Mouse (Mus musculus) MEL (cell line): ENCODE results near the gene Tnxb. TPM values are rescaled to one million over a fixed set of nuclear protein-coding genes. Genes with fewer than 3 reads are reported as not detected.

ENCODE experiments used
- DNase-seq: peaks from one replicate; pipeline ENCODE4 v3.0.0; 2011; ENCODE audit warnings: low read depth, low spot score
- H3K27ac ChIP-seq: 2 replicates; pipeline ENCODE4 v1.5.1; 2012; ENCODE audit warnings: low read depth, mild to moderate bottlenecking, control low read depth, low read length, moderate library complexity; ENCODE audit not compliant: control insufficient read depth
- H3K27me3 ChIP-seq, 2 experiments: fragments of 150-350 bp in 1 of 2; sonication (generic) in 1 of 2; 2 replicates each; pipeline ENCODE4 v1.6.1; 2012; ENCODE audit warnings: low read length in 2 of 2, mild to moderate bottlenecking in 2 of 2, improper control_type of control experiment in 1 of 2, moderate library complexity in 1 of 2; ENCODE audit not compliant: insufficient read depth in 2 of 2, control insufficient read depth in 1 of 2
- H3K36me3 ChIP-seq, 2 experiments: 2 replicates each; pipeline ENCODE4 v1.6.1; 2012 to 2014; ENCODE audit warnings: low read length in 2 of 2, improper control_type of control experiment in 1 of 2, inconsistent platforms in 1 of 2, mild to moderate bottlenecking in 1 of 2; ENCODE audit not compliant: insufficient read depth in 2 of 2, control insufficient read depth in 1 of 2
- H3K4me1 ChIP-seq, 2 experiments: fragments of 150-350 bp in 1 of 2; sonication (generic) in 1 of 2; 2 replicates each; pipeline ENCODE4 v1.6.1; 2012; ENCODE audit warnings: low read length in 2 of 2, improper control_type of control experiment in 1 of 2, mild to moderate bottlenecking in 1 of 2; ENCODE audit not compliant: insufficient read depth in 2 of 2, control insufficient read depth in 1 of 2
- H3K4me3 ChIP-seq, 2 experiments: fragments of 150-350 bp in 1 of 2; sonication (generic) in 1 of 2; 2 replicates each; pipeline ENCODE4 v1.5.1; 2012; ENCODE audit warnings: low read depth in 2 of 2, low read length in 2 of 2, mild to moderate bottlenecking in 2 of 2, moderate library complexity in 2 of 2, control low read depth in 1 of 2, improper control_type of control experiment in 1 of 2; ENCODE audit not compliant: control insufficient read depth in 1 of 2, insufficient read depth in 1 of 2
- H3K79me2 ChIP-seq: 2 replicates; pipeline ENCODE4 v1.6.1; 2012; ENCODE audit warnings: mild to moderate bottlenecking, low read length, moderate library complexity; ENCODE audit not compliant: control insufficient read depth, poor library complexity, insufficient read depth
- H3K9ac ChIP-seq: 2 replicates; pipeline ENCODE4 v1.6.1; 2012; ENCODE audit warnings: low read depth, mild to moderate bottlenecking, control low read depth, low read length, moderate library complexity; ENCODE audit not compliant: control insufficient read depth, poor library complexity, severe bottlenecking
- H3K9me3 ChIP-seq: fragments of 150-350 bp; sonication (generic); replicated peaks from 2 replicates; pipeline ENCODE4 v1.6.1; 2012; ENCODE audit warnings: mild to moderate bottlenecking, low read length, improper control_type of control experiment, moderate library complexity; ENCODE audit not compliant: insufficient read depth
- BHLHE40 ChIP-seq: IDR thresholded peaks from 2 replicates; pipeline ENCODE4 v1.6.1; 2012; ENCODE audit warnings: low read depth, mild to moderate bottlenecking, inconsistent platforms, low read length, improper control_type of control experiment, borderline replicate concordance
- CHD1 ChIP-seq: IDR thresholded peaks from 2 replicates; pipeline ENCODE4 v1.6.1; 2012; ENCODE audit warnings: low read depth, mild to moderate bottlenecking, inconsistent platforms, low read length, improper control_type of control experiment
- CTCF ChIP-seq, 3 experiments: IDR thresholded peaks in 2 of 3; conservative IDR thresholded peaks in 1 of 3; 2 replicates each; pipeline ENCODE4 v1.5.1; 2011 to 2012; ENCODE audit warnings: low read length in 3 of 3, low read depth in 2 of 3, mild to moderate bottlenecking in 2 of 3, improper control_type of control experiment in 1 of 3, inconsistent platforms in 1 of 3, mixed read lengths in 1 of 3, moderate library complexity in 1 of 3; ENCODE audit not compliant: control insufficient read depth in 1 of 3, insufficient read depth in 1 of 3, poor library complexity in 1 of 3, severe bottlenecking in 1 of 3
- E2F4 ChIP-seq: IDR thresholded peaks from 2 replicates; pipeline ENCODE4 v1.6.1; 2011; ENCODE audit warnings: low read depth, low read length, improper control_type of control experiment, borderline replicate concordance
- ELF1 ChIP-seq: IDR thresholded peaks from 2 replicates; pipeline ENCODE4 v1.6.1; 2014; ENCODE audit warnings: low read depth, mild to moderate bottlenecking, inconsistent platforms, low read length, improper control_type of control experiment, moderate library complexity
- EP300 ChIP-seq, 2 experiments: IDR thresholded peaks; 2 replicates each; pipeline ENCODE4 v1.6.1; 2011; ENCODE audit warnings: improper control_type of control experiment in 2 of 2, low read length in 2 of 2, low read depth in 1 of 2, mild to moderate bottlenecking in 1 of 2
- ETS1 ChIP-seq: IDR thresholded peaks from 2 replicates; pipeline ENCODE4 v1.6.1; 2012; ENCODE audit warnings: low read depth, mild to moderate bottlenecking, inconsistent platforms, low read length, improper control_type of control experiment, moderate library complexity
- GABPA ChIP-seq: IDR thresholded peaks from 2 replicates; pipeline ENCODE4 v1.6.1; 2012; ENCODE audit warnings: low read depth, mild to moderate bottlenecking, inconsistent platforms, low read length, improper control_type of control experiment, moderate library complexity
- GATA1 ChIP-seq: IDR thresholded peaks from 2 replicates; pipeline ENCODE4 v1.6.1; 2011; ENCODE audit warnings: low read depth, low read length, improper control_type of control experiment
- HCFC1 ChIP-seq: IDR thresholded peaks from 2 replicates; pipeline ENCODE4 v1.6.1; 2012; ENCODE audit warnings: low read depth, mild to moderate bottlenecking, inconsistent platforms, low read length, improper control_type of control experiment, moderate library complexity
- JUND ChIP-seq: IDR thresholded peaks from 2 replicates; pipeline ENCODE4 v1.6.1; 2011; ENCODE audit warnings: low read depth, mild to moderate bottlenecking, improper control_type of control experiment, low read length
- KAT2A ChIP-seq: conservative IDR thresholded peaks from 2 replicates; pipeline ENCODE4 v1.6.1; 2012; ENCODE audit warnings: low read depth, low read length, improper control_type of control experiment, inconsistent platforms
- MAX ChIP-seq: IDR thresholded peaks from 2 replicates; pipeline ENCODE4 v1.6.1; 2011; ENCODE audit warnings: low read length, improper control_type of control experiment
- MXI1 ChIP-seq: IDR thresholded peaks from 2 replicates; pipeline ENCODE4 v1.6.1; 2011; ENCODE audit warnings: mild to moderate bottlenecking, low read depth, low read length, improper control_type of control experiment
- MYB ChIP-seq: IDR thresholded peaks from 2 replicates; pipeline ENCODE4 v1.6.1; 2011; ENCODE audit warnings: mild to moderate bottlenecking, low read depth, low read length, improper control_type of control experiment
- NRF1 ChIP-seq: IDR thresholded peaks from 2 replicates; pipeline ENCODE4 v1.6.1; 2014; ENCODE audit warnings: low read depth, mild to moderate bottlenecking, inconsistent platforms, low read length, improper control_type of control experiment, moderate library complexity; ENCODE audit not compliant: poor library complexity, insufficient read depth, severe bottlenecking
- POLR2A ChIP-seq, 2 experiments: IDR thresholded peaks; 2 replicates each; pipeline ENCODE4 v1.6.1; 2011 to 2012; ENCODE audit warnings: low read length in 2 of 2, mild to moderate bottlenecking in 2 of 2, control low read depth in 1 of 2, improper control_type of control experiment in 1 of 2, low read depth in 1 of 2, moderate library complexity in 1 of 2; ENCODE audit not compliant: control insufficient read depth in 1 of 2, insufficient read depth in 1 of 2, poor library complexity in 1 of 2
- POLR2AphosphoS2 ChIP-seq: IDR thresholded peaks from 2 replicates; pipeline ENCODE4 v1.6.1; 2011; ENCODE audit warnings: low read length, improper control_type of control experiment
- POLR2AphosphoS5 ChIP-seq: IDR thresholded peaks from 2 replicates; pipeline ENCODE4 v1.6.1; 2012; ENCODE audit warnings: low read depth, borderline replicate concordance, mild to moderate bottlenecking, inconsistent platforms, low read length, moderate library complexity, mixed read lengths
- RAD21 ChIP-seq: IDR thresholded peaks from 2 replicates; pipeline ENCODE4 v1.6.1; 2011; ENCODE audit warnings: mild to moderate bottlenecking, low read depth, low read length, improper control_type of control experiment
- RCOR1 ChIP-seq: IDR thresholded peaks from 2 replicates; pipeline ENCODE4 v1.6.1; 2012; ENCODE audit warnings: low read depth, mild to moderate bottlenecking, inconsistent platforms, low read length, improper control_type of control experiment
- SIN3A ChIP-seq: IDR thresholded peaks from 2 replicates; pipeline ENCODE4 v1.6.1; 2012; ENCODE audit warnings: low read length, improper control_type of control experiment, inconsistent platforms
- SMC3 ChIP-seq: IDR thresholded peaks from 2 replicates; pipeline ENCODE4 v1.6.1; 2011; ENCODE audit warnings: low read depth, low read length, improper control_type of control experiment
- TAL1 ChIP-seq: IDR thresholded peaks from 2 replicates; pipeline ENCODE4 v1.6.1; 2012; ENCODE audit warnings: mild to moderate bottlenecking, inconsistent platforms, low read length, moderate library complexity, mixed read lengths
- TBP ChIP-seq: IDR thresholded peaks from 2 replicates; pipeline ENCODE4 v1.8.0; 2011; ENCODE audit warnings: low read depth, low read length, improper control_type of control experiment
- TCF12 ChIP-seq: IDR thresholded peaks from 2 replicates; pipeline ENCODE4 v1.6.1; 2014; ENCODE audit warnings: low read depth, mild to moderate bottlenecking, inconsistent platforms, low read length, improper control_type of control experiment, moderate library complexity
- UBTF ChIP-seq: IDR thresholded peaks from 2 replicates; pipeline ENCODE4 v1.6.1; 2012; ENCODE audit warnings: low read depth, mild to moderate bottlenecking, inconsistent platforms, low read length, improper control_type of control experiment, moderate library complexity, borderline replicate concordance; ENCODE audit not compliant: insufficient read depth
- USF1 ChIP-seq: IDR thresholded peaks from 2 replicates; pipeline ENCODE4 v1.6.1; 2014; ENCODE audit warnings: low read depth, mild to moderate bottlenecking, inconsistent platforms, low read length, improper control_type of control experiment, moderate library complexity
- USF2 ChIP-seq, 2 experiments: IDR thresholded peaks; 2 replicates each; pipeline ENCODE4 v1.6.1; 2011 to 2012; ENCODE audit warnings: improper control_type of control experiment in 2 of 2, low read length in 2 of 2, borderline replicate concordance in 1 of 2, inconsistent platforms in 1 of 2, low read depth in 1 of 2, mild to moderate bottlenecking in 1 of 2; ENCODE audit not compliant: insufficient read depth in 1 of 2
- ZKSCAN1 ChIP-seq: IDR thresholded peaks from 2 replicates; pipeline ENCODE4 v1.6.1; 2012; ENCODE audit warnings: low read depth, mild to moderate bottlenecking, inconsistent platforms, low read length, improper control_type of control experiment, moderate library complexity
- ZNF384 ChIP-seq: IDR thresholded peaks from 2 replicates; pipeline ENCODE4 v1.6.1; 2012; ENCODE audit warnings: low read depth, mild to moderate bottlenecking, inconsistent platforms, low read length, improper control_type of control experiment
- polyA plus RNA-seq, 2 experiments: library from polyadenylated mRNA; stranded (reverse) in 1 of 2; unstranded in 1 of 2; fragments of >175 nt in 1 of 2; fragments of >200 nt in 1 of 2; gene quantifications; 2 replicates each; pipeline versions ENCODE4 v1.2.1 to v1.2.4; 2012; ENCODE audit warnings: low replicate concordance in 2 of 2, low read depth in 1 of 2; ENCODE audit not compliant: insufficient read length in 2 of 2, insufficient read depth in 1 of 2, missing spikeins in 1 of 2
- total RNA-seq: library from RNA; depleted of rRNA; stranded (reverse); fragments of 300-350 nt; gene quantifications from 2 replicates; pipeline ENCODE4 v1.2.3, GENCODE M21; 2012

Gene Tnxb
- total and polyA plus RNA-seq, 3 experiments = 0.27 to 0.28 TPM; not detected in 1

- H3K9ac ChIP-seq = no peak overlapping the region
- no peak overlapping the region for H3K4me3 ChIP-seq
- no peak for DNase-seq
- H3K79me2 ChIP-seq = peaks cover 15% of the 10 kb centered on the region
- no peaks in the 10 kb centered on the region for H3K9me3 ChIP-seq
- no peak overlapping the region for H3K27ac ChIP-seq
- peaks cover 0 to 20% of the 10 kb centered on the region in 2 experiments; a peak in 3 of 4 replicates for H3K4me1 ChIP-seq
- no peak for TF ChIP-seq ETS1
- TF ChIP-seq E2F4 = no peak
- no peak for TF ChIP-seq MAX
- no peak for TF ChIP-seq EP300 (IDR thresholded peaks at IDR 0.05; ENCODE audit: low read depth in 1 of 2, low read length in 2 of 2)
- TF ChIP-seq, all 39 proteins: peak for 0
- Histone ChIP-seq H3K27me3 (peaks cover 0 to 3% of the 10 kb centered on the region in 2 experiments; a peak in 1 of 4 replicates), H3K36me3 (peaks cover 0 to 12% of the 10 kb centered on the region in 2 experiments; a peak in 2 of 4 replicates)
Measured at GRCm38 (mm10) chr17:34643944-34644343, 26.4 kb upstream of the Tnxb start.

- peaks cover 15% of the 10 kb centered on the region for H3K79me2 ChIP-seq
- no peaks in the 10 kb centered on the region for H3K9me3 ChIP-seq
- H3K27me3 ChIP-seq = no peaks in the 10 kb centered on the region
- H3K36me3 ChIP-seq = peaks cover 0 to 12% of the 10 kb centered on the region in 2 experiments; a peak in 2 of 4 replicates
- H3K4me3 ChIP-seq = peak within 1 kb of the TSS; percentile 63 to 67
- peak within 1 kb of the TSS; percentile 81 for H3K9ac ChIP-seq
- H3K27ac ChIP-seq = peak within 1 kb of the TSS; percentile 76
- H3K4me1 ChIP-seq = peaks cover 0 to 20% of the 10 kb centered on the region in 2 experiments; a peak in 3 of 4 replicates
- DNase-seq = peak; percentile 99
- TF ChIP-seq E2F4 (no peak), POLR2AphosphoS2 (no peak; the same call in 1 of the 2 replicates), MXI1 (peak; percentile 86), ZNF384 (no peak), BHLHE40 (no peak), UBTF (no peak), RCOR1 (no peak), ELF1 (peak; percentile 78), POLR2AphosphoS5 (no peak), POLR2A (IDR thresholded peaks at IDR 0.05; ENCODE audit: control insufficient read depth in 1 of 2, insufficient read depth in 1 of 2, low read depth in 1 of 2, low read length in 2 of 2, poor library complexity in 1 of 2) (peak; percentile 68 to 72; a peak in 3 of 4 replicates), GATA1 (0 out of 2 replicates have a peak, but pooled peaks have one; percentile 13), MYB (no peak), CHD1 (no peak), USF1 (no peak), MAX (no peak), SMC3 (no peak), SIN3A (peak; percentile 100), TBP (no peak; the same call in 1 of the 2 replicates), ZKSCAN1 (no peak), KAT2A (peak; percentile 46; the same call in 1 of the 2 replicates), RAD21 (no peak), TAL1 (no peak), NRF1 (no peak), TCF12 (peak; percentile 19; the same call in 1 of the 2 replicates), GABPA (no peak), JUND (no peak), USF2 (IDR thresholded peaks at IDR 0.05; ENCODE audit: borderline replicate concordance in 1 of 2, insufficient read depth in 1 of 2, low read depth in 1 of 2, low read length in 2 of 2) (no peak), CTCF (IDR thresholded peaks at IDR 0.05 in 2 of 3, conservative IDR thresholded peaks at IDR 0.05 in 1 of 3; ENCODE audit: control insufficient read depth in 1 of 3, insufficient read depth in 1 of 3, low read depth in 2 of 3, low read length in 3 of 3, poor library complexity in 1 of 3, severe bottlenecking in 1 of 3) (no peak), HCFC1 (peak; percentile 92)
Measured at GRCm38 (mm10) chr17:34644608-34645007, 25.7 kb upstream of the Tnxb start, which contains the start of gene Fkbpl. Gene Fkbpl (plus strand): TSS chr17:34644764.
